Mouse (Mus musculus) small intestine, adult 2 months (tissue): ENCODE measurements around the gene Cyfip1.

Source experiments
- CTCF ChIP-seq: fragments of 200-500 bp; IDR thresholded peaks from 2 replicates; pipeline ENCODE4 v1.5.1; 2012; ENCODE audit warnings: low read depth, mild to moderate bottlenecking, control low read depth, inconsistent platforms, low read length, moderate library complexity, mixed read lengths; ENCODE audit not compliant: insufficient replicate concordance, insufficient read length; ENCODE audit errors: extremely low read depth
- POLR2A ChIP-seq: fragments of 200-500 bp; IDR thresholded peaks from 2 replicates; pipeline ENCODE4 v1.6.1; 2012; ENCODE audit warnings: low read depth, mild to moderate bottlenecking, control low read depth, inconsistent platforms, low read length, moderate library complexity

DNA sequence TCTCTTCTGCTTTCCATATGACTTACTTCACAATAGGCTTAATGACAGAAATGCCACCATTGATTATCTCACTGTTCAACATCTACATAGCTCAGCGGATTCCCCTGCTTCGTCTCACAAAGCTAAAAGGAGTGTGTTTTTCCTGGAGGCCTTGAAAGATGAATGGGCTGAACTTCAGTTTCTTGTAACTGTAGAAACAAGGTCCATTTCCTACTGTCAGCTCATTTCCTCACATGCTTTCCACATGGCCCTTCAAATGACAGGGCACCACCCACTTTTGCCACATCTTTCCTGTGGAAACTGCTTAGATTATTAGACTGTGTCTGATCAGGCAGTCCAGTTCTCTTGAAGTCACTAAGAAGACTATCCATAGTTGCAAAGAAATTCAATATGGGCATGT, 87.1 kb downstream of the Cyfip1 start:
- no peak for TF ChIP-seq POLR2A
- no peak for TF ChIP-seq CTCF
